Mouse (Mus musculus): ENCODE measurements around the gene Gm20075. TPM values are rescaled to one million over a fixed set of nuclear protein-coding genes. Genes with fewer than 3 reads are reported as not detected.

Gene Gm20075
- polyA plus RNA-seq, 1 experiment from 2014 or later, result 36.7 TPM

Other genes starting within 250 kb of the Gm20075 start
- 17.7 and 20.7 TPM in 2 replicates for gene Iqgap2, start 189.5 kb downstream of the Gm20075 start, polyA plus RNA-seq (2014; fragmentation: Nextera tagmentation; extraction: Ambion mirVana)
- gene Gm17190, start 678 bp upstream of the Gm20075 start, polyA plus RNA-seq (2014; fragmentation: Nextera tagmentation; extraction: Ambion mirVana), result 0.36 TPM in 1 of 2 replicates, not detected in the other
- 7.9 and 8.1 TPM in 2 replicates for gene Sv2c, start 51.2 kb upstream of the Gm20075 start, polyA plus RNA-seq (2014; fragmentation: Nextera tagmentation; extraction: Ambion mirVana)

Measured in hindbrain, embryonic 11.5 days (tissue).